Mouse (Mus musculus) kidney, embryonic 16.5 days (tissue): ENCODE measurements around the gene Pfn1. TPM values are rescaled to one million over a fixed set of nuclear protein-coding genes. Genes with fewer than 3 reads are reported as not detected.

Experiments used
- ATAC-seq: fragments of 200-750 bp; cut with Nextera tagmentation; 2 replicates; pipeline ENCODE4 v1.8.0; 2017; ENCODE audit warnings: moderate TSS enrichment; ENCODE audit not compliant: low FRiP score, low TSS enrichment
- H3K27ac ChIP-seq: fragments of 300-500 bp; sonication (generic); 2 replicates; pipeline ENCODE4 v1.5.1; 2014; ENCODE audit warnings: low read length
- H3K27me3 ChIP-seq: fragments of 300-500 bp; sonication (generic); 2 replicates; pipeline ENCODE4 v1.6.1; 2014; ENCODE audit warnings: low read length, control low read depth, mixed read lengths; ENCODE audit not compliant: insufficient read depth
- H3K36me3 ChIP-seq: fragments of 300-500 bp; sonication (generic); 2 replicates; pipeline ENCODE4 v1.6.1; 2014; ENCODE audit warnings: low read length, control low read depth, mixed read lengths; ENCODE audit not compliant: insufficient read depth
- H3K4me1 ChIP-seq: fragments of 300-500 bp; sonication (generic); 2 replicates; pipeline ENCODE4 v1.6.1; 2014; ENCODE audit warnings: low read length, control low read depth, mixed read lengths; ENCODE audit not compliant: insufficient read depth
- H3K4me2 ChIP-seq: fragments of 300-500 bp; sonication (generic); replicated peaks from 2 replicates; pipeline ENCODE4 v1.6.1; 2014; ENCODE audit warnings: low read depth, low read length
- H3K4me3 ChIP-seq: fragments of 300-500 bp; sonication (generic); 2 replicates; pipeline ENCODE4 v1.5.1; 2014; ENCODE audit warnings: mild to moderate bottlenecking, low read length
- H3K9ac ChIP-seq: fragments of 300-500 bp; sonication (generic); replicated peaks from 2 replicates; pipeline ENCODE4 v1.6.1; 2014; ENCODE audit warnings: low read length
- H3K9me3 ChIP-seq: fragments of 300-500 bp; sonication (generic); 2 replicates; pipeline ENCODE4 v1.6.1; 2016; ENCODE audit warnings: low read length, control low read depth
- WGBS: fragments of 180-500 bp; shearing (Covaris S2); extraction: QIAGEN DNeasy Blood & Tissue Kit; methylation state at CpG from one replicate; pipeline ENCODE4 v1.1.7; 2014; 5-methylcytosine and 5-hydroxymethylcytosine counted together
- polyA plus RNA-seq: library from polyadenylated mRNA; unstranded; fragments of >200 nt; fragmentation: Nextera tagmentation; extraction: Ambion mirVana; gene quantifications from 2 replicates; pipeline ENCODE4 v1.2.1, GENCODE M21; 2015

The Pfn1 gene
- polyA plus RNA-seq, 1 experiment from 2014 or later, result 1,671 TPM

DNA sequence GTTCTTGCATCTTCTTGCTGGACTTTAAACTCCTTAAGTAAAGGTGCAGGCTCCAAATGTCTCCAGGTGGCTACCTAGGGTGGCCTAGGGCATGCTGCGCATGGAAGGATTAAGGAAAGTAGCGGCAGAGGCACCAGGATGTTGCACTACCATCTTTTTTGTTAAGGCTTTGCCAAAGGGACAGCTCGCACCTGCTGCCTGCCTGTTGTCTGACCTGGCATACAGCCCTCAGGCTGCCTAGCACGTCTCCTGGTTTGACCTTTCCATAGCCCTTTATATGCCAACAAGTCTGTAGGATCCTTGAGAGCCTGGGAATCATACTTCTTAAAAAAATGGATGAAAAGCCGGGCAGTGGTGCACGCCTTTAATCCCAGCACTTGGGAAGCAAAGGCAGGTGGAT lies 11.4 kb downstream of the Pfn1 start:
- H3K9ac ChIP-seq, result no peak overlapping the region

DNA sequence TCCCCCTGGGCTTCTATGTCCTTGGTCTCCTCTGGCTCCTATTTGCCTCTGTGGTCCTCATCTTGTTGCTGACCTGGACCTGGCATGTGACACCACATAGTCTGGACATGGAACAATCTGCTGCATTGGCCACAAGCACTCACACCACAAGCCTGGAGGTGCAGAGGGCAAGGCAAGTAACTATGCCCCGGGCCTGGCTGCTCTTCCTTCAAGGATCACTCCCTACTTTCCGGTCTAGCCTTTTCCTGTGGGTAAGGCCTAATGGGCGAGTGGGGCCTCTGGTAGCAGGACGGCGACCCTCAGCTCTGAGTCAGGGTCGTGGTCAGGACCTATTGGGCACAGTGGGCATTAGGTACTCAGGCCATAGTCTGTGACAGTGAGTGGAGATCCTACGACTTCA lies 13.2 kb downstream of the Pfn1 start:
- no peak overlapping the region for H3K9ac ChIP-seq
- H3K27ac ChIP-seq, result no peak overlapping the region
- no peaks in the 10 kb centered on the region for H3K9me3 ChIP-seq
- no peak overlapping the region for H3K4me3 ChIP-seq
- ATAC-seq, result no peak
- H3K27me3 ChIP-seq, result no peaks in the 10 kb centered on the region
- WGBS, result 81% methylated on average over 7 of the region's 7 CpGs
- no peak overlapping the region for H3K4me2 ChIP-seq
- H3K36me3 ChIP-seq, result peaks cover 21% of the 10 kb centered on the region
- peaks cover 12% of the 10 kb centered on the region for H3K4me1 ChIP-seq

More for the DNA sequence above, 11.4 kb downstream of the Pfn1 start:
- 92% methylated on average over 6 of the region's 6 CpGs for WGBS
- no peak overlapping the region for H3K4me2 ChIP-seq
- no peak overlapping the region for H3K4me3 ChIP-seq
- peaks cover 21% of the 10 kb centered on the region for H3K36me3 ChIP-seq
- H3K9me3 ChIP-seq, result no peaks in the 10 kb centered on the region
- H3K4me1 ChIP-seq, result peaks cover 16% of the 10 kb centered on the region
- H3K27ac ChIP-seq, result no peak overlapping the region
- H3K27me3 ChIP-seq, result no peaks in the 10 kb centered on the region
- ATAC-seq, result no peak

DNA sequence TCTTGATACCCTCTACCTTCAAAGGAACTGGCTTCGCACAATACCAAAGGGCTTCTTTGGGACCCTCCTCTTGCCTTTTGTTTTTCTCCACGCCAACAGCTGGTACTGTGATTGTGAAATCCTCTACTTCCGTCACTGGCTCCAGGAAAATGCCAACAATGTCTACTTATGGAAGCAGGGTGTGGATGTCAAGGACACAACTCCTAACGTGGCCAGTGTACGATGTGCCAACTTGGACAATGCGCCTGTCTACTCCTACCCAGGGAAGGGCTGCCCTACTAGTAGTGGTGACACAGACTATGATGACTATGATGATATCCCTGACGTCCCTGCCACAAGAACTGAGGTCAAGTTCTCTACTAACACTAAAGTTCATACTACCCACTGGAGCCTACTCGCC lies 14.5 kb downstream of the Pfn1 start:
- no peaks in the 10 kb centered on the region for H3K4me1 ChIP-seq
- H3K36me3 ChIP-seq, result peaks cover 16% of the 10 kb centered on the region
- H3K4me2 ChIP-seq, result no peak overlapping the region
- no peaks in the 10 kb centered on the region for H3K9me3 ChIP-seq
- 84% methylated on average over 8 of the region's 8 CpGs for WGBS
- no peak overlapping the region for H3K9ac ChIP-seq
- H3K27me3 ChIP-seq, result no peaks in the 10 kb centered on the region
- no peak overlapping the region for H3K4me3 ChIP-seq
- H3K27ac ChIP-seq, result no peak overlapping the region
- no peak for ATAC-seq

DNA sequence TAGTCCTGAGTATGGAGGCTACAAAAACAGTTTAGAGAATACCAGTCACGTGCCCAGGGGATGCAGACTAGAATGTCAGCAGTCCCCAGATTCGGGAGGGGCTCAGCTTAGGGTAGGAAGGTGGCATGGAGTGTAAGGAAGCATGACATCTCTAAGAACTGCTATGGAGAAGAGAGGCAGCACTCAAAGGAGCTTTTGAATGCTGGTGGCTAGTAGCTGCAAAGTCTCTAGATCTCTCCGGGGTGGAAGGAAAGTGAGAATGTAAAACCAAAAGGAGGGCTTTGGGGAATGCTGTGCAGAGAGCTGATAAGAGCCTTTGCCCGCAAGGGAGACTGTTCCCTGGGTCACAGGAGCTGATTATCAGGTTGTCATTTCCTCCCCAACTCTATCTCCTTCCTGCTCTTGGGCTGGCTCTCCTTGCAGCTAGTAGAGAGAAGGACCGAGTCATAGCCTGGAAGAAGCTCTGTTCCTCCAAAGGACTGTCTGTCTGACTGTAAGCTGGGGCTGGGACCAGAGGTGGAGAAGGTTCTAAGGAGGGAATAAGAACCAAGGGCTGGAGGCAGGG lies 15.6 kb downstream of the Pfn1 start, which contains the start of gene Gp1ba:
TSS of gene Gp1ba (plus strand) at position 409 of the 565 bp plus-strand sequence.
- 39% methylated on average over 5 of the region's 5 CpGs for WGBS
- H3K4me3 ChIP-seq, result no peak within 1 kb of the TSS
- no peaks in the 10 kb centered on the region for H3K9me3 ChIP-seq
- ATAC-seq, result no peak
- no peak within 1 kb of the TSS for H3K27ac ChIP-seq
- no peak within 1 kb of the TSS for H3K4me2 ChIP-seq
- H3K27me3 ChIP-seq, result no peaks in the 10 kb centered on the region
- H3K9ac ChIP-seq, result no peak within 1 kb of the TSS
- no peaks in the 10 kb centered on the region for H3K4me1 ChIP-seq
- 0 out of 2 replicates have a peak, but pooled peaks cover 8% of the 10 kb centered on the region for H3K36me3 ChIP-seq

DNA sequence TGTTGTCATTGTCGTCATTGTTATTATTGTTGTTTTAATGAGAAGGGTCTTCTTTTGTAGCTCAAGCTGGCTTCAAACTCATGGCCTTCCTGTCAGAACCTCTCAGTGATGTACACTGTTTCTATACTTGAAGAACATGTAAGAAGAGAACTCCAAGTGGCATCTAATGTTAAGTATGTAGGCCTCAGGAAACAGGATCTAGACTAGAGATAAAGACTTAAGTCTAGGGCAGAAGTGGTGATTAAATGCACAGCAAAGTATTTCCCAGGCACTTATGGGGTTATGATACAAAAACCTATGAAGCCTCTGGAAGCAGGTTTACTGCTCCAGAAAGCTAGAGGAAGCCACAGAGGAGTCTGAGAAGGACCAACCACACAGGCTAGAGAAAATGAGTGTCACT lies 16.2 kb downstream of the Pfn1 start:
- H3K4me2 ChIP-seq, result no peak overlapping the region
- H3K9me3 ChIP-seq, result no peaks in the 10 kb centered on the region
- no peak overlapping the region for H3K27ac ChIP-seq
- H3K27me3 ChIP-seq, result no peaks in the 10 kb centered on the region
- no peak overlapping the region for H3K4me3 ChIP-seq
- no peak for ATAC-seq
- H3K36me3 ChIP-seq, result 0 out of 2 replicates have a peak, but pooled peaks cover 3% of the 10 kb centered on the region
- whole genome bisulfite sequencing, result 85% methylated on average over 1 of the region's 1 CpGs
- H3K9ac ChIP-seq, result no peak overlapping the region
- H3K4me1 ChIP-seq, result no peaks in the 10 kb centered on the region

DNA sequence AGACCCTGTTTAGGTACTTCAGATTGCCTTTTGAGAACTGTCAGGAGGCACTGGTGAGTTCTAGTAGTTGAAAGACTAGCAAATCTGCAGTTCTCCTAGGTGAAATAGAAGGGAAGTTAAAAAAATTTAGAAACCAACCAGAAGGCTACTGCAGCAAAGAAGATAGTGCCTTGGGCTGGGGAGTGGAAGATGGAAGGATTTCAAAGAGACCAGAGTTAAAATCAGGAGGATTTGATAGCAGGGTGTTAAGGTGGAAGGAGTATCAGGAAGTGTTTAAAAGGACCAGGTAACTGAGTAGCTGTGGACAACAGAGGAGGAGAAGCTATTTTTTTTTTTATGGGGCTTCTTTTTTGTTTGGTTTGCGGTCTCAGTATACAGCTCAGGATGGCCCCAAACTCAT lies 16.7 kb downstream of the Pfn1 start:
- H3K4me2 ChIP-seq, result no peak overlapping the region
- H3K4me3 ChIP-seq, result no peak overlapping the region
- no peaks in the 10 kb centered on the region for H3K27me3 ChIP-seq
- H3K9ac ChIP-seq, result no peak overlapping the region
- no peaks in the 10 kb centered on the region for H3K4me1 ChIP-seq
- no peaks in the 10 kb centered on the region for H3K36me3 ChIP-seq
- H3K27ac ChIP-seq, result no peak overlapping the region
- 90% methylated on average over 1 of the region's 1 CpGs for WGBS
- ATAC-seq, result no peak
- no peaks in the 10 kb centered on the region for H3K9me3 ChIP-seq

DNA sequence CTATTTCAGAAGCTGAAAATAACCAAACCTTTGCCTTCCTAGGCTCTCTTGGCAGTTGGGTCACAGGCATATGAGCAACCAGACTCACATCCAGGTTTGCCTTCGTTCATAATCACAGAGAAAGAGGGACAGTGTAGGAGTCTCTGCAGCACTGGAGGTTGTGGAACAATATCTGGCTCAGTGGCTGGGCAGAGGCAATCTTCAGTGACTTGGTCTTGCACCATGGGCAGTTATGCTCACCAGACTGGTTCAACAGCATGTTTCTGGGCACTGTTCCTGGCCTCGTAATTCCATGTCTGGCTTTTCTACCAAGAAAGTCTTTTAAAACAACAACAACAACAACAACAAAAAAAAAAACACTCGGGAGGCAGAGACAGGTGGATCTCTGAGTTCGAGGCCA lies 18.8 kb downstream of the Pfn1 start:
- no peak for ATAC-seq
- no peak overlapping the region for H3K4me2 ChIP-seq
- no peaks in the 10 kb centered on the region for H3K9me3 ChIP-seq
- no peaks in the 10 kb centered on the region for H3K4me1 ChIP-seq
- no peak overlapping the region for H3K9ac ChIP-seq
- 76% methylated on average over 4 of the region's 4 CpGs for WGBS
- H3K27me3 ChIP-seq, result no peaks in the 10 kb centered on the region
- no peak overlapping the region for H3K4me3 ChIP-seq
- H3K36me3 ChIP-seq, result no peaks in the 10 kb centered on the region
- no peak overlapping the region for H3K27ac ChIP-seq

DNA sequence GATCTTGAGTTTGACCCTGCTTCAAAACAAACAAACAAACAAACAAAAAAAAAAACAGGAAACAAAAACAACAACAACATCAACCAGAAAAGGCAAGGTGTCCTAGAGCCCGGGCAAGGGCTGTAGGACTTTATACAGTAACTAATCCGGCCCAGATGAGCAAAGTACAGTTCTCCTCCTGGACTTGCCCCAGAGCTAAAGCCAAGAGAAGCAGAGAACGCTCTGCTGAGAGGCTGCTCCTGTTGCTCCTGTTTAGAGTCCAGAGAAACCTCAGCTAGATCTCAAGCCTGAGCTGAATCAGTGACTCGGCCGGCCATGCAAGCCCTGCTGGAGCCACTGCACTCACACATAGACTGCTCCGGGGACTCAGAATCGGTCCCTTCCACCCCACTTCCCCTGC lies 24.3 kb downstream of the Pfn1 start:
- Histone ChIP-seq H3K27me3 (no peaks in the 10 kb centered on the region), H3K4me1 (no peaks in the 10 kb centered on the region), H3K36me3 (no peaks in the 10 kb centered on the region), H3K4me2 (no peak overlapping the region), H3K9ac (no peak overlapping the region), H3K9me3 (no peaks in the 10 kb centered on the region), H3K27ac (no peak overlapping the region), H3K4me3 (no peak overlapping the region)
- 61% methylated on average over 7 of the region's 7 CpGs for WGBS
- no peak for ATAC-seq

DNA sequence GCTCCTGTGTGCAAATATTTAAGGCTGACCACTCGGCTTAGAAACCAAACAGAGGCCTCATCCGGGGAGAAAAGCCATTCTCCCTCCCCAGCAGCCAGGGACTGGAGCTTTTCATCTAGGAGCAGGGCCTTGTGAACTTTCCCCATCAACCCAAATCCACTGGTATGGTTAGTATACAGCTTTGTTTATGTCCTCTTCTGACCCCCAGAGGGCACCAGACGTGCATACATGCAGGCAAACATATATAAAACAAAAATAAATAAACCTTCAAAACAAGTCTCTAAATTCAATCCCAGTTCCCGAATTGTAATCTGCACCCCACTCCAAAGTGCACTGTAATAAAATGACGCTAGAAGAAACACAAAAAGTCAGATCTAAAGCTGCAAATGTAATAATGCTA lies 24.9 kb downstream of the Pfn1 start:
- Histone ChIP-seq H3K4me1 (no peaks in the 10 kb centered on the region), H3K4me2 (no peak overlapping the region), H3K9ac (no peak overlapping the region), H3K4me3 (no peak overlapping the region), H3K36me3 (no peaks in the 10 kb centered on the region), H3K27me3 (no peaks in the 10 kb centered on the region), H3K27ac (no peak overlapping the region), H3K9me3 (no peaks in the 10 kb centered on the region)
- WGBS, result 52% methylated on average over 5 of the region's 5 CpGs
- no peak for ATAC-seq

DNA sequence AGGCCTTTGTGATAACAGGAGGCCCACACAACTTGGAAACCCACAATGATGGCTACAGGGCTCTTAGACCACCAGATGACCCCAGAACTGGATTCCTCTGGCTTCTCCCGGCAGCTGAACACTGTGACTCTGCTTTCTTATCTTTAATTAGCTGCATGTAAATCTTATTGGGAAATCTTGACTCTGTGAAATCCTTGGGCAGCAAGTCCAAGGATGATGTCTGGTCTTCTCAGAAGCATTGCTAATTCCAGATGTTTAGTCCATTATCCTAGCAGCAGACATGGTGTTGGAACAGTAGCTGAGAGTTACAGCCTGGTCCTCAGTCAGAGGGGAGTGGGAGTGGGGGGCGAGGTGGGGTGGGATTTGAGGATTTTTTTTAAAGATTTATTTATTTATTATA lies 26.0 kb downstream of the Pfn1 start:
- Histone ChIP-seq H3K9ac (no peak overlapping the region), H3K9me3 (no peaks in the 10 kb centered on the region), H3K4me1 (no peaks in the 10 kb centered on the region), H3K36me3 (no peaks in the 10 kb centered on the region), H3K27ac (no peak overlapping the region), H3K4me3 (no peak overlapping the region), H3K27me3 (no peaks in the 10 kb centered on the region), H3K4me2 (no peak overlapping the region)
- 70% methylated on average over 2 of the region's 2 CpGs for WGBS
- ATAC-seq, result no peak
